Mouse (Mus musculus) MEL (cell line): ENCODE measurements around the gene Gsta4. TPM values are rescaled to one million over a fixed set of nuclear protein-coding genes. Genes with fewer than 3 reads are reported as not detected.
A peak's percentile ranks its signal among the peaks of the same experiment; 100 is the strongest.
"Not testable (repeated sequence)": the region's sequence is repeated elsewhere in the genome, so short reads cannot be mapped to it uniquely, and the experiment has no call there.

Experiments
- DNase-seq: peaks from one replicate; pipeline ENCODE4 v3.0.0; 2011; ENCODE audit warnings: low read depth, low spot score
- H3K27ac ChIP-seq: 2 replicates; pipeline ENCODE4 v1.5.1; 2012; ENCODE audit warnings: low read depth, mild to moderate bottlenecking, control low read depth, low read length, moderate library complexity; ENCODE audit not compliant: control insufficient read depth
- H3K27me3 ChIP-seq, 2 experiments: fragments of 150-350 bp in 1 of 2; sonication (generic) in 1 of 2; 2 replicates each; pipeline ENCODE4 v1.6.1; 2012; ENCODE audit warnings: low read length in 2 of 2, mild to moderate bottlenecking in 2 of 2, improper control_type of control experiment in 1 of 2, moderate library complexity in 1 of 2; ENCODE audit not compliant: insufficient read depth in 2 of 2, control insufficient read depth in 1 of 2
- H3K36me3 ChIP-seq, 2 experiments: 2 replicates each; pipeline ENCODE4 v1.6.1; 2012 to 2014; ENCODE audit warnings: low read length in 2 of 2, improper control_type of control experiment in 1 of 2, inconsistent platforms in 1 of 2, mild to moderate bottlenecking in 1 of 2; ENCODE audit not compliant: insufficient read depth in 2 of 2, control insufficient read depth in 1 of 2
- H3K4me1 ChIP-seq, 2 experiments: fragments of 150-350 bp in 1 of 2; sonication (generic) in 1 of 2; 2 replicates each; pipeline ENCODE4 v1.6.1; 2012; ENCODE audit warnings: low read length in 2 of 2, improper control_type of control experiment in 1 of 2, mild to moderate bottlenecking in 1 of 2; ENCODE audit not compliant: insufficient read depth in 2 of 2, control insufficient read depth in 1 of 2
- H3K4me3 ChIP-seq, 2 experiments: fragments of 150-350 bp in 1 of 2; sonication (generic) in 1 of 2; 2 replicates each; pipeline ENCODE4 v1.5.1; 2012; ENCODE audit warnings: low read depth in 2 of 2, low read length in 2 of 2, mild to moderate bottlenecking in 2 of 2, moderate library complexity in 2 of 2, control low read depth in 1 of 2, improper control_type of control experiment in 1 of 2; ENCODE audit not compliant: control insufficient read depth in 1 of 2, insufficient read depth in 1 of 2
- H3K79me2 ChIP-seq: 2 replicates; pipeline ENCODE4 v1.6.1; 2012; ENCODE audit warnings: mild to moderate bottlenecking, low read length, moderate library complexity; ENCODE audit not compliant: control insufficient read depth, poor library complexity, insufficient read depth
- H3K9ac ChIP-seq: 2 replicates; pipeline ENCODE4 v1.6.1; 2012; ENCODE audit warnings: low read depth, mild to moderate bottlenecking, control low read depth, low read length, moderate library complexity; ENCODE audit not compliant: control insufficient read depth, poor library complexity, severe bottlenecking
- H3K9me3 ChIP-seq: fragments of 150-350 bp; sonication (generic); replicated peaks from 2 replicates; pipeline ENCODE4 v1.6.1; 2012; ENCODE audit warnings: mild to moderate bottlenecking, low read length, improper control_type of control experiment, moderate library complexity; ENCODE audit not compliant: insufficient read depth
- BHLHE40 ChIP-seq: IDR thresholded peaks from 2 replicates; pipeline ENCODE4 v1.6.1; 2012; ENCODE audit warnings: low read depth, mild to moderate bottlenecking, inconsistent platforms, low read length, improper control_type of control experiment, borderline replicate concordance
- CHD2 ChIP-seq: IDR thresholded peaks from 2 replicates; pipeline ENCODE4 v1.6.1; 2011; ENCODE audit warnings: low read length, improper control_type of control experiment
- CTCF ChIP-seq, 3 experiments: IDR thresholded peaks in 2 of 3; conservative IDR thresholded peaks in 1 of 3; 2 replicates each; pipeline ENCODE4 v1.5.1; 2011 to 2012; ENCODE audit warnings: low read length in 3 of 3, low read depth in 2 of 3, mild to moderate bottlenecking in 2 of 3, improper control_type of control experiment in 1 of 3, inconsistent platforms in 1 of 3, mixed read lengths in 1 of 3, moderate library complexity in 1 of 3; ENCODE audit not compliant: control insufficient read depth in 1 of 3, insufficient read depth in 1 of 3, poor library complexity in 1 of 3, severe bottlenecking in 1 of 3
- E2F4 ChIP-seq: IDR thresholded peaks from 2 replicates; pipeline ENCODE4 v1.6.1; 2011; ENCODE audit warnings: low read depth, low read length, improper control_type of control experiment, borderline replicate concordance
- ETS1 ChIP-seq: IDR thresholded peaks from 2 replicates; pipeline ENCODE4 v1.6.1; 2012; ENCODE audit warnings: low read depth, mild to moderate bottlenecking, inconsistent platforms, low read length, improper control_type of control experiment, moderate library complexity
- GABPA ChIP-seq: IDR thresholded peaks from 2 replicates; pipeline ENCODE4 v1.6.1; 2012; ENCODE audit warnings: low read depth, mild to moderate bottlenecking, inconsistent platforms, low read length, improper control_type of control experiment, moderate library complexity
- GATA1 ChIP-seq: IDR thresholded peaks from 2 replicates; pipeline ENCODE4 v1.6.1; 2011; ENCODE audit warnings: low read depth, low read length, improper control_type of control experiment
- MAX ChIP-seq: IDR thresholded peaks from 2 replicates; pipeline ENCODE4 v1.6.1; 2011; ENCODE audit warnings: low read length, improper control_type of control experiment
- MXI1 ChIP-seq: IDR thresholded peaks from 2 replicates; pipeline ENCODE4 v1.6.1; 2011; ENCODE audit warnings: mild to moderate bottlenecking, low read depth, low read length, improper control_type of control experiment
- POLR2AphosphoS2 ChIP-seq: IDR thresholded peaks from 2 replicates; pipeline ENCODE4 v1.6.1; 2011; ENCODE audit warnings: low read length, improper control_type of control experiment
- RCOR1 ChIP-seq: IDR thresholded peaks from 2 replicates; pipeline ENCODE4 v1.6.1; 2012; ENCODE audit warnings: low read depth, mild to moderate bottlenecking, inconsistent platforms, low read length, improper control_type of control experiment
- USF1 ChIP-seq: IDR thresholded peaks from 2 replicates; pipeline ENCODE4 v1.6.1; 2014; ENCODE audit warnings: low read depth, mild to moderate bottlenecking, inconsistent platforms, low read length, improper control_type of control experiment, moderate library complexity
- polyA plus RNA-seq, 2 experiments: library from polyadenylated mRNA; stranded (reverse) in 1 of 2; unstranded in 1 of 2; fragments of >175 nt in 1 of 2; fragments of >200 nt in 1 of 2; gene quantifications; 2 replicates each; pipeline versions ENCODE4 v1.2.1 to v1.2.4; 2012; ENCODE audit warnings: low replicate concordance in 2 of 2, low read depth in 1 of 2; ENCODE audit not compliant: insufficient read length in 2 of 2, insufficient read depth in 1 of 2, missing spikeins in 1 of 2
- total RNA-seq: library from RNA; depleted of rRNA; stranded (reverse); fragments of 300-350 nt; gene quantifications from 2 replicates; pipeline ENCODE4 v1.2.3, GENCODE M21; 2012; rRNA removed

Gsta4 gene
- 5.0 and 6.4 TPM in 2 replicates for total RNA-seq
- 1 to 10 TPM in 1 of 2 experiments, not detected in 1; 9.8 TPM for polyA plus RNA-seq

GRCm38 (mm10) chr9:78182474-78182873, at the start of gene Gsta4:
Gene Gsta4, plus strand, starts transcription at chr9:78182774.
- H3K9me3 ChIP-seq, H3K27ac ChIP-seq, H3K9ac ChIP-seq, DNase-seq, H3K36me3 ChIP-seq, H3K27me3 ChIP-seq, H3K4me3 ChIP-seq, H3K79me2 ChIP-seq, H3K4me1 ChIP-seq: not testable (repeated sequence)

- Histone ChIP-seq H3K27ac (no peak overlapping the region), H3K9ac (no peak overlapping the region), H3K27me3 (no peaks in the 10 kb centered on the region), H3K4me3 (no peak overlapping the region), H3K36me3 (peaks cover under 1 to 2% of the 10 kb centered on the region in 2 experiments; a peak in 3 of 4 replicates), H3K9me3 (no peaks in the 10 kb centered on the region), H3K4me1 (no peaks in the 10 kb centered on the region; a peak in 1 of 4 replicates), H3K79me2 (no peaks in the 10 kb centered on the region)
- TF ChIP-seq RCOR1 (no peak), CTCF (IDR thresholded peaks at IDR 0.05 in 2 of 3, conservative IDR thresholded peaks at IDR 0.05 in 1 of 3; ENCODE audit: control insufficient read depth in 1 of 3, insufficient read depth in 1 of 3, low read depth in 2 of 3, low read length in 3 of 3, poor library complexity in 1 of 3, severe bottlenecking in 1 of 3) (no peak), CHD2 (no peak), GATA1 (no peak)
- no peak for DNase-seq
Observed at GRCm38 (mm10) chr9:78135658-78136057, 46.9 kb upstream of the Gsta4 start.

GRCm38 (mm10) chr9:78138044-78138676, 44.4 kb upstream of the Gsta4 start:
- Histone ChIP-seq H3K36me3 (peaks cover 2 to 9% of the 10 kb centered on the region in 2 experiments), H3K4me3 (no peak overlapping the region), H3K79me2 (no peaks in the 10 kb centered on the region), H3K27me3 (no peaks in the 10 kb centered on the region), H3K9me3 (no peaks in the 10 kb centered on the region), H3K9ac (no peak overlapping the region), H3K4me1 (no peaks in the 10 kb centered on the region; a peak in 1 of 4 replicates), H3K27ac (no peak overlapping the region)
- peak; percentile 22 for DNase-seq
- TF ChIP-seq E2F4 = no peak
- TF ChIP-seq GABPA = no peak
- no peak for TF ChIP-seq ETS1
- TF ChIP-seq BHLHE40 = no peak
- no peak for TF ChIP-seq USF1
- TF ChIP-seq MAX = no peak
- TF ChIP-seq POLR2AphosphoS2 = no peak
- no peak for TF ChIP-seq MXI1
- no peak for TF ChIP-seq RCOR1
